Mouse (Mus musculus): ENCODE measurements around the gene Scgb2b26.
A peak's percentile ranks its signal among the peaks of the same experiment; 100 is the strongest.

Gene Scgb2b26

GRCm38 (mm10) chr7:33944940-33945339 is at the start of gene Scgb2b26:
TSS of gene Scgb2b26 (minus strand) at chr7:33945040.
- no peak for DNase-seq (ENCODE audit: low spot score in 2 of 2)

GRCm38 (mm10) chr7:33982281-33982680 is 37.4 kb upstream of the Scgb2b26 start:
- peak in 1 of 2 experiments; percentile 2 for DNase-seq (ENCODE audit: low spot score in 2 of 2)

GRCm38 (mm10) chr7:33902982-33903381 is 41.9 kb downstream of the Scgb2b26 start:
- DNase-seq (ENCODE audit: low spot score in 2 of 2), result no peak

- DNase-seq (ENCODE audit: low spot score in 2 of 2), result no peak
Observed at GRCm38 (mm10) chr7:33900803-33901202, 44.0 kb downstream of the Scgb2b26 start.

- no peak for DNase-seq (ENCODE audit: low spot score in 2 of 2)
Observed at GRCm38 (mm10) chr7:33900007-33900406, 44.8 kb downstream of the Scgb2b26 start.

All from frontal cortex, postnatal 25 days (tissue).